Mouse (Mus musculus) kidney, embryonic 14.5 days (tissue): ENCODE data around the gene Gm20449. TPM values are rescaled to one million over a fixed set of nuclear protein-coding genes. Genes with fewer than 3 reads are reported as not detected.
A peak's percentile ranks its signal among the peaks of the same experiment; 100 is the strongest.
"Not testable (repeated sequence)": the region's sequence is repeated elsewhere in the genome, so short reads cannot be mapped to it uniquely, and the experiment has no call there.

Experiments used
- ATAC-seq: fragments of 200-750 bp; cut with Nextera tagmentation; 2 replicates; pipeline ENCODE4 v1.8.0; 2017; ENCODE audit warnings: moderate number of reproducible peaks, mild to moderate bottlenecking, moderate TSS enrichment, moderate library complexity; ENCODE audit not compliant: low FRiP score, low TSS enrichment
- H3K27ac ChIP-seq: fragments of 300-500 bp; sonication (generic); 2 replicates; pipeline ENCODE4 v1.5.1; 2014; ENCODE audit warnings: low read depth, mild to moderate bottlenecking, low read length, moderate library complexity, mixed read lengths
- H3K27me3 ChIP-seq: fragments of 300-500 bp; sonication (generic); 2 replicates; pipeline ENCODE4 v1.6.1; 2014; ENCODE audit warnings: mild to moderate bottlenecking, low read length; ENCODE audit not compliant: control insufficient read depth, insufficient read depth
- H3K36me3 ChIP-seq: fragments of 300-500 bp; sonication (generic); 2 replicates; pipeline ENCODE4 v1.6.1; 2014; ENCODE audit warnings: low read length, mixed read lengths; ENCODE audit not compliant: control insufficient read depth, insufficient read depth
- H3K4me1 ChIP-seq: fragments of 300-500 bp; sonication (generic); 2 replicates; pipeline ENCODE4 v1.6.1; 2014; ENCODE audit warnings: low read length, mixed read lengths; ENCODE audit not compliant: control insufficient read depth, insufficient read depth
- H3K4me2 ChIP-seq: fragments of 300-500 bp; sonication (generic); replicated peaks from 2 replicates; pipeline ENCODE4 v1.6.1; 2014; ENCODE audit warnings: low read depth, mild to moderate bottlenecking, low read length
- H3K4me3 ChIP-seq: fragments of 300-500 bp; sonication (generic); 2 replicates; pipeline ENCODE4 v1.5.1; 2014; ENCODE audit warnings: mild to moderate bottlenecking, low read length
- H3K9ac ChIP-seq: fragments of 300-500 bp; sonication (generic); 2 replicates; pipeline ENCODE4 v1.6.1; 2014; ENCODE audit warnings: low read depth, mild to moderate bottlenecking, low read length, moderate library complexity
- H3K9me3 ChIP-seq: fragments of 300-500 bp; sonication (generic); 2 replicates; pipeline ENCODE4 v1.6.1; 2016; ENCODE audit warnings: low read length; ENCODE audit not compliant: control insufficient read depth
- WGBS: fragments of 180-500 bp; shearing (Covaris S2); extraction: QIAGEN DNeasy Blood & Tissue Kit; methylation state at CpG from one replicate; pipeline ENCODE4 v1.1.7; 2014; 5-methylcytosine and 5-hydroxymethylcytosine counted together
- polyA plus RNA-seq: library from polyadenylated mRNA; unstranded; fragments of >200 nt; fragmentation: Nextera tagmentation; extraction: Ambion mirVana; gene quantifications from 2 replicates; pipeline ENCODE4 v1.2.1, GENCODE M21; 2014

The Gm20449 gene
- polyA plus RNA-seq, 1 experiment from 2014 or later = not detected

DNA sequence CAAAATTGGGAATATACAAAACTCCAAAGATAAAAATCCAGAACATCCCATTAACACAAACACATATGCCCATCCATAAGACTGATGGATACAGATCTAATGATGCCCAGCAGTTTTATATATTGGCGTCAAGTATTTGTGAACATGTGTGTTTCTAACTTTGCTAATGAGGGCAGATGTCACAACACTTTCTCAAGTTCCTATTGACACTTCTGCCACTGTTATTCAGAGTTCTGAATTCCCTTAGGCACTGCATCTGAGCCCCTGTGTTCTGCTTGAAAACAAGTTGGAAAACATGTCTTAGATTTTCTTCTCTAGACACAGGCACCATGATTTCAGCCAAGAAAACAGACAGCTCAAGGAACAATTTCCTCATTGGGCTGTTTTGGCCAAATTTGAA is 50.6 kb downstream of the Gm20449 start, which contains the start of gene Vmn2r57:
Vmn2r57 (minus strand) TSS at position 101 of the 400 bp plus-strand sequence.
- ATAC-seq, H3K4me2 ChIP-seq, H3K36me3 ChIP-seq, H3K4me3 ChIP-seq, H3K27ac ChIP-seq, H3K9me3 ChIP-seq, H3K9ac ChIP-seq, H3K4me1 ChIP-seq, H3K27me3 ChIP-seq: not testable (repeated sequence)
- WGBS = 77% methylated on average over 1 of the region's 1 CpGs

GRCm38 (mm10) chr7:41394130-41394529 is 105.1 kb downstream of the Gm20449 start:
- H3K4me2 ChIP-seq = no peak overlapping the region

GRCm38 (mm10) chr7:41393048-41393971 is 105.9 kb downstream of the Gm20449 start, which contains the start of gene AI987944:
Gene AI987944 (minus strand): TSS chr7:41393379.
- under 1% methylated on average over 25 of the region's 25 CpGs for WGBS

More at GRCm38 (mm10) chr7:41394130-41394529, 105.1 kb downstream of the Gm20449 start:
- WGBS = 73% methylated on average over 4 of the region's 4 CpGs
- H3K36me3 ChIP-seq = no peaks in the 10 kb centered on the region
- no peaks in the 10 kb centered on the region for H3K4me1 ChIP-seq
- no peaks in the 10 kb centered on the region for H3K27me3 ChIP-seq
- H3K27ac ChIP-seq = no peak overlapping the region
- H3K9me3 ChIP-seq = no peaks in the 10 kb centered on the region
- no peak overlapping the region for H3K9ac ChIP-seq
- no peak for ATAC-seq
- H3K4me3 ChIP-seq = peak overlapping the region; percentile 56; the same call in 1 of the 2 replicates

More at GRCm38 (mm10) chr7:41393048-41393971, 105.9 kb downstream of the Gm20449 start, which contains the start of gene AI987944:
- peak within 1 kb of the TSS; percentile 61; the same call in 1 of the 2 replicates for H3K9ac ChIP-seq
- no peaks in the 10 kb centered on the region for H3K27me3 ChIP-seq
- no peaks in the 10 kb centered on the region for H3K4me1 ChIP-seq
- peak within 1 kb of the TSS; percentile 57 for H3K27ac ChIP-seq
- H3K4me2 ChIP-seq = peak within 1 kb of the TSS; percentile 48
- no peaks in the 10 kb centered on the region for H3K36me3 ChIP-seq
- H3K9me3 ChIP-seq = no peaks in the 10 kb centered on the region
- H3K4me3 ChIP-seq = peak within 1 kb of the TSS; percentile 56
- ATAC-seq = peak; percentile 100

Other genes starting within 250 kb of the Gm20449 start
- 12.9 and 15.7 TPM in 2 replicates for gene AI987944, start 106.0 kb downstream of the Gm20449 start, polyA plus RNA-seq
- gene Vmn2r57, start 50.7 kb downstream of the Gm20449 start, polyA plus RNA-seq = 0.24 and 0.38 TPM in 2 replicates
- gene AW146154, start 473 bp upstream of the Gm20449 start, polyA plus RNA-seq = 9.2 and 11.5 TPM in 2 replicates
- 0.13 TPM in 1 of 2 replicates, not detected in the other for gene Gm6871, start 74.2 kb upstream of the Gm20449 start, polyA plus RNA-seq
- gene 2610021A01Rik, start 99.8 kb upstream of the Gm20449 start, polyA plus RNA-seq = 11.2 and 17.6 TPM in 2 replicates
- 13.7 and 14.7 TPM in 2 replicates for gene Zfp788, start 133.8 kb upstream of the Gm20449 start, polyA plus RNA-seq